Mouse (Mus musculus) adrenal gland, postnatal 25 days (tissue): Measurements from ENCODE around the gene Gatad2b. TPM values are rescaled to one million over a fixed set of nuclear protein-coding genes. Genes with fewer than 3 reads are reported as not detected.
"Not testable (repeated sequence)": the region's sequence is repeated elsewhere in the genome, so short reads cannot be mapped to it uniquely, and the experiment has no call there.

Source experiments
- DNase-seq: peaks from one replicate; pipeline ENCODE4 v3.0.0; 2021; ENCODE audit warnings: mixed read lengths
- total RNA-seq: library from RNA; stranded (reverse); gene quantifications from 2 replicates; pipeline ENCODE4 v1.2.3, GENCODE M21; 2021

The Gatad2b gene
- total RNA-seq, 1 experiment from 2014 or later: 78.1 TPM

DNA sequence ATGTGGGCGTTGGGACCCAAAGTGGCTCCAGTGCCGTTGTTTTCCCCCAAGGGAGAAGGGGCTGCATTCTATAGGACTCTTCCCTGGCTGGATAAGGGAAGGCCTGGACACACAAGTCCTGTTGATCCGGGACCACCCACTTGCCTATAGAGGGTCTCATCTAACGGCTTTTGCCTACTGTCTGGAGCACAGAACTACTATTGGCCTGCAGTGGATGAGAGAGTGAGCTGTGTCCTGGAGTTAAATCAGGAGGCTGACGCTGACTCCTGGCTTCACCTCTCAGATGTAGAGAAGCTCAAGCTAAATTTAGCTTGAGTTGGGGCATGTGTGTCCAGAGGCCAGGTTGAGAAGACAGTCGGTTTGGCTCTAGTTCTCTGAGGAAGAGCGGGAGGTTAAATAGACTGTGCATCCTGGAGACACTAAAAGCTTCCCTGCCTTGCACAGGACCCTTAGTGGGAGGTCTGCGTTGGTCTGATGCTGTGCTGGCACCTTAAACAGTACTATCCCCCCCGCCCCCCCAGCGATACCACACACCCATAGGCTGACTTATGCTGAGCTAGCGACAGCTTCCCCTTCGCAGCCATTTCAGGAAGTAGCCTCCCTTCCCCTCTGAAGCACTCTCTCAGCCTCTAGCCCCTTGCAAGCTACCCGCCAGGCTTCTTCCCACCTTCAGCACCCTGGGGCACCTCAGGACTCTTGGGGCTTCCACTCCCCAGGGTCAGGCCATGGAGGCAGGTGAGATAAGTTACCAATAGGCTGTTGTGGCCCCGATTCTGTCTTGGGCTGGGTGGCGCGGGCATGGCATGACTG is 26.8 kb upstream of the Gatad2b start:
- DNase-seq: no peak

GRCm38 (mm10) chr3:90266901-90267775 is 25.8 kb upstream of the Gatad2b start:
- DNase-seq: no peak

DNA sequence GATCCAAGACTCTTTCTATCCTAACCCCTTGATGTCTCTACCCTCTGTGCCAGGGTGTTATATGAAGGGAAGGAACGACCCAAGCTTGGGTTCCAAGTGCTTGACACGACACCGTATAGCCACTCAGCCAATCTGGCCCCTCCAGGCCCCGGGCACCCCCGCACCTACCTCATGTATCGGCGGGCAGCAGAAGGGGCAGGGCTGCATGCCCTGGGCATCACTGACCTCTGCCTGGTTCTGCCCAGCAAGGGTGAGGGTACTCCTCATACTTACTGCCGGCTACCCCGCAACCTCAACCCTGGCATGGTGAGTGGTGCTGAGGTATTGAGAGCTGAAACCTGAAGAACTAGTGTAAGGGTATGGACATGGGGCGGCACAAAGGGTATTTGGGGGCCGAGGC is 24.8 kb upstream of the Gatad2b start:
- no peak for DNase-seq

GRCm38 (mm10) chr3:90268971-90269370 is 24.0 kb upstream of the Gatad2b start:
- DNase-seq: no peak

DNA sequence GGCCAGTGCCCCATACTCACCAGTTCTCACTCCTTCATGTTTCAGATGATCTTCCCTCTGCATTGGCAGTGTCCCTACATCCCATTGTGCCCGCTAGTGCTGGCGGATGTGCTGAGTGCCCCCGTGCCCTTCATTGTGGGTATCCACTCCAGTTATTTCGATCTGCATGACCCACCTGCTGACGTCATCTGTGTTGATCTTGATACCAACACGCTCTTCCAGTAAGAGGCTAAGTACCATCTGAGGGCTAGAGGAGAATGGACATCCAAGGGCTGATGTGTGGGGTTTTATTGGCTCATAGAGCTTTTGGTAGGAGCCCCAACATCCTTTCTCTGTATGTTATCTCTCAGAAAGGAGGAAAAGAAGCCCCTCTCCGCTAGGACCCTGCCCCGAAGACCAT is 22.2 kb upstream of the Gatad2b start:
- no peak for DNase-seq

DNA sequence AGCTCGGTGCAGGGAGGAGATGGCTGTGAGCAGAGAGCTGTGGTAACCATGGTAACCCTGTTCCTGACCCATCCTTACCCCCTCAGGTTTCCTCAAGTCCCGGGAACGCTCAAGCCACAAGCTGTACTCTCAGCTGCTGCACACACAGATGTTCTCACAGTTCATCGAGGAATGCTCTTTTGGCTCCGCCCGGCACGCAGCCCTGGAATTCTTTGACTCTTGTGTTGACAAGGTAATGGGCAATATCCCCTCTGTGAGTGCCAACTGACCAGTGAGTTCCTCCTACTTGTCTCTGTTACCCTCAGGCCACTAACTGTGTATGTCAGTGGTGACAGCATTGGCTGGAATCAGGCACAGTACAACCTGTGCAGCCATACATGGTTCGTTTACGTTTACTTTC is 20.8 kb upstream of the Gatad2b start:
- no peak for DNase-seq

DNA sequence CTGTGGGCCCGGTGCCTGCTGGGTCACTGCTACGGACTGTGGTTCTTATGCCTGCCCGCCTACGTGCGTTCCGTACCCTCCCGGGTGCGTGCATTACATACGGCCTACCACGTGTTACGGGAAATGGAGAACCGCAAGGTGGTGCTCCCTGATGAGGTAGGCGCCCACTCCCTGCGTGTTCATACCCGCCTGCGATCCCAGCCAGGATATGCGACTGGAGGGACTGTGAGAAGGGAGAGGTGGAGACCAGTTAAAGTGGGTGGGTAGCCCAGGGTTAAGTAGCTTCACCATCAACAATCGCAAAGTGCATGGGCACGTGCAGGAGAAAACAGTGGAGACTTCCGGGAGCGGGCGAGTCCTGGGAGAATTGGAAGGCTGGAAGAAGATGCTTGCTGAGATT is 19.1 kb upstream of the Gatad2b start:
- DNase-seq: no peak

DNA sequence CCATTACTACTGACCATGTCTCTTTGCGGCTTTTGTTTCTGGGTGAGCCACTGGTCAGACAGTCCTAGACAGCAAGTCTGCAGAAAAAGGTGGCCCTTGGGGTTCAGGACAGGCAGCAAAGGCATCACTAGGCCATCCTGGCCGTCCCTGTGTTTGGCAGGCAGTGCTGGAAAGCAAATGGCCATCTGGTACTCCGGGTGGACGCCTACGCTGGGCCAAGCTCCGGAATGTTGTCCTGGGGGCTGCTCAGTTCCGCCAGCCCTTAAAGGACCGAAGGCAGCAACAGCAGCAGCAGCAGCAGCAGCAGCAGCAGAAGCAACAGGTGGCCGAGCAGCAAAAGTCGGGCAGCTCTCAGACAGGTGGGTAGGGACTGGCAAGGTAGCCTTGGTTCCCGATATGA is 17.7 kb upstream of the Gatad2b start:
- DNase-seq: no peak

DNA sequence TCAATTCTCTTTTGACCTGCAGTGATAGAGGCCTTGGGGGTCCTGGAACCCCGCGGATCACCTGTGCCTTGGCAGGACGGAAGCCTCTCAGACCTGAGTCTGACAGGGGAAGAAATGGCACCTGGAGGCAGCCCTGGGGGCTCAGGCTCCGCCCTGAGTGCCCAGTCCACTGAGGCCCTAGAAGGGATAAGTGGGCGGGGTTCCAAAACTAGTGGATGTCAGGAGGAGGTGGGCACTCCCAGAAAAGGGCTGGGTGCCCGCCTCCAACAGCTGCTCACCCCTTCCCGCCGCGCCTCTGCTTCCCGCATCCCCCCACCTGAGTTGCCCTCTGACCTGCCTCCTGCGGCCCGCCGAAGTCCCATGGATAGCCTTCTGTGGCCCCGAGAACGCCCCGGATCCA is 16.1 kb upstream of the Gatad2b start:
- no peak for DNase-seq

DNA sequence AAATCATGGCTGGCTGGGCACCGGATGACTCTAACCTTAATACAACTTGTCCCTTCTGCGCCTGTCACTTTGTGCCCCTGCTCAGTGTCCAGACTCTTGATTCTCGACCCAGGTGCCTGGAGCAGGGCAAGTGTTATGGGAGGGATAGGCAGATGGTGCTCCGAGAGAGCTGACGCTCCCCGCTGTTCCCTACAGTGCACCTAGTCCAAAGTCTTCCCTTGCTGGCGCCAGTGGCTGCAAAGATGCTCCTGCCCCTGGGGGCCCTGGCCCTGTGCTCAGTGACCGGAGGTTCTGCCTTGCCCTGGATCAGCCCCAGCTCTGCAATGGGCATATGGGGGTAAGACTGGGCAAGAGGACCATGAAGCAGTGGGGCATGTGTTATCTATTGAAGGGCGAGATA is 15.2 kb upstream of the Gatad2b start:
- DNase-seq: no peak

- no peak for DNase-seq
Observed at GRCm38 (mm10) chr3:90278211-90278610, 14.8 kb upstream of the Gatad2b start.

GRCm38 (mm10) chr3:90279216-90279615 is 13.8 kb upstream of the Gatad2b start:
- no peak for DNase-seq

DNA sequence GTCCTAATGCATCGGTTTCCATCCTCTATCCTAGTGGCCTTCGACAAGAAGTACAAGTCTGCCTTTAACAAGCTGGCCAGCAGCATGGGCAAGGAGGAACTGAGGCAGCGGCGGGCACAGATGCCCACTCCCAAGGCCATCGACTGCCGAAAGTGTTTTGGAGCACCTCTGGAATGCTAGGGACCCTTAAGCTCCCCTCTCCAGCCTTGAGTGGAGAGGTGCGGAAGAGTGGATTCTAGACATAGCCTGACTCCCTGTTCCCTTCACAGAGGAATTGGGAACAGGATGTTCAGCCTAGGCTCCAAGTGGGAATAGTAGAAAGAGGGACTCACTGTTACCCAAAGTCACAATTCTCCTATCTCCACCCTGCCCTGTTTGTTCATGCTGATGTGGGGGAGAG is 13.2 kb upstream of the Gatad2b start:
- no peak for DNase-seq

GRCm38 (mm10) chr3:90280708-90281107 is 12.3 kb upstream of the Gatad2b start:
- DNase-seq: no peak

DNA sequence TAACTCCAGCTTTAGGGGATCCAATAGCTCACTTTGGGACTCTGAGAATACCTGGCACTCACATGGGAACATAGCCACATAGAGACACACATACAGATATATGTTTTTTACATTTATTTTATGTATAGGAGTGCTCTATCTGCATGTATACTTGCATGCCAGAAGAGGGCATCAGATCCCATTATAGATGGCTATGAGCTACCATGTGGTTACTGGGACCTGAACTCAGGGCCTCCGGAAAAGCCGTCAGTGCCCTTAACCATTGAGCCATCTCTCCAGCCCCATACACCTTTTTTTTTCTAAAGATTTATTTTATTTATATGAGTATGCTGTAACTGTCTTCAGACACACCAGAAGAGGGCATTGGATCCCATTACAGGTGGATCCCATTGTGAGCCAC is 8.8 kb upstream of the Gatad2b start:
- DNase-seq: no peak

GRCm38 (mm10) chr3:90289403-90289802 is 3.6 kb upstream of the Gatad2b start:
- not testable (repeated sequence) for DNase-seq

- DNase-seq: no peak
Observed at GRCm38 (mm10) chr3:90290602-90291001, 2.4 kb upstream of the Gatad2b start.

- DNase-seq: no peak
Observed at GRCm38 (mm10) chr3:90291982-90292344, 1.0 kb upstream of the Gatad2b start.

GRCm38 (mm10) chr3:90293352-90294063 is 530 bp downstream of the Gatad2b start:
- peak; percentile 75 for DNase-seq

DNA sequence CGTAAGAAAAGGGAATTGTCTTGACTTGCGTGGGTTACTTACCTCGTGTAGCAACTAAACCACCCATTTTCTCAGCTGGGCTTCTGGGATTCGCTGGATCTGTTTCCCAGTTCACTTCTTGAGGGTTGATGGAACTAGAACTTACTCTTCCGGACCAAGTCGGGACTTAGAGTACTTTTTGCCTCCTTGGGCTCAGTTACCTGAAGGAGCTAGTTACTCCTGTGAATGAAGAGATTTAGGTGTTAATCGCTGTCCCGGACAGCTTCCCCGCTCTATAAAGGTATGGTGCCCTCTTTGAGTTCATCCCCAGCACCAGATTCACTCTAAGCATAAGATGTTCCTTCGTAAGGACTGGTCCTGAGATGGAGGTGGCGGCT is 1.1 kb downstream of the Gatad2b start:
- DNase-seq: no peak

DNA sequence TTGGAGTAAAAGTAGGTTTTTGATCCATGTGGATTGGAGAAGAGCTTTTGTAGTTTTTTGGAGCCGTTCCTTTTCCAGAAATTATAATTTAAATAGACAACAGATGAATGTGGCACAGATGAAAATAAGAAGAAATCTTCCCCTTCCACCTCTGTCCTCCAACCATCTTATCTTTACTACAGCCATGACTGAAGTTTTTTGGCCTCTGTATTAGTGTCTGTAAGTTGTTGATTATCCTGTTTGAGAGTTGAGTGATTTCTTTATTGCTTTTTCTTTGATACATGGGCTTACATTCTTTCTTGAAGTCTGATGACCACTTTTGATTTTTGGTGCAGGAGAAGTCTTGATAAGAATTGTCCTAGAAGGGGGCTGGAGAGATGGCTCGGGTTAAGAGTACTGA is 1.7 kb downstream of the Gatad2b start:
- DNase-seq: no peak

- DNase-seq: no peak
Observed at GRCm38 (mm10) chr3:90305801-90306200, 12.8 kb downstream of the Gatad2b start.

- DNase-seq: no peak
Observed at GRCm38 (mm10) chr3:90309589-90309988, 16.6 kb downstream of the Gatad2b start.
